Mouse (Mus musculus): Measurements from ENCODE around the gene Pcbp3. TPM values are rescaled to one million over a fixed set of nuclear protein-coding genes. Genes with fewer than 3 reads are reported as not detected.

Gene Pcbp3
- polyA plus RNA-seq, 1 experiment from 2014 or later = 18.8 TPM

GRCm38 (mm10) chr10:76771624-76772023 is 190.1 kb downstream of the Pcbp3 start:
- Histone ChIP-seq H3K4me1 (replicated peaks; ENCODE audit: control insufficient read depth, insufficient read depth, low read length) (no peaks in the 10 kb centered on the region), H3K36me3 (ENCODE audit: control insufficient read depth, insufficient read depth) (no peaks in the 10 kb centered on the region; the same call in 1 of the 2 replicates), H3K27me3 (replicated peaks; ENCODE audit: control insufficient read depth, insufficient read depth, low read length) (no peaks in the 10 kb centered on the region), H3K27ac (ENCODE audit: low read depth, low read length) (no peak overlapping the region), H3K4me3 (ENCODE audit: low read depth, low read length) (no peak overlapping the region), H3K4me2 (replicated peaks; ENCODE audit: low read depth) (no peak overlapping the region), H3K9ac (ENCODE audit: low read depth, low read length) (no peak overlapping the region), H3K9me3 (ENCODE audit: control insufficient read depth) (no peaks in the 10 kb centered on the region)
- TF ChIP-seq CTCF (IDR thresholded peaks at IDR 0.05; ENCODE audit: low read depth) = no peak
- ATAC-seq = no peak
- 84% methylated on average over 3 of the region's 3 CpGs for WGBS

GRCm38 (mm10) chr10:76771086-76771485 is 190.6 kb downstream of the Pcbp3 start:
- Histone ChIP-seq H3K4me1 (replicated peaks; ENCODE audit: control insufficient read depth, insufficient read depth, low read length) (no peaks in the 10 kb centered on the region), H3K4me3 (ENCODE audit: low read depth, low read length) (no peak overlapping the region), H3K27me3 (replicated peaks; ENCODE audit: control insufficient read depth, insufficient read depth, low read length) (no peaks in the 10 kb centered on the region), H3K9ac (ENCODE audit: low read depth, low read length) (no peak overlapping the region), H3K27ac (ENCODE audit: low read depth, low read length) (no peak overlapping the region), H3K4me2 (replicated peaks; ENCODE audit: low read depth) (no peak overlapping the region), H3K9me3 (ENCODE audit: control insufficient read depth) (no peaks in the 10 kb centered on the region), H3K36me3 (ENCODE audit: control insufficient read depth, insufficient read depth) (no peaks in the 10 kb centered on the region; the same call in 1 of the 2 replicates)
- ATAC-seq = no peak
- TF ChIP-seq CTCF (IDR thresholded peaks at IDR 0.05; ENCODE audit: low read depth) = no peak
- 61% methylated on average over 5 of the region's 5 CpGs for WGBS

GRCm38 (mm10) chr10:76769581-76769980 is 192.1 kb downstream of the Pcbp3 start:
- Histone ChIP-seq H3K4me2 (replicated peaks; ENCODE audit: low read depth) (no peak overlapping the region), H3K36me3 (ENCODE audit: control insufficient read depth, insufficient read depth) (no peaks in the 10 kb centered on the region; the same call in 1 of the 2 replicates), H3K4me1 (replicated peaks; ENCODE audit: control insufficient read depth, insufficient read depth, low read length) (no peaks in the 10 kb centered on the region), H3K9me3 (ENCODE audit: control insufficient read depth) (no peaks in the 10 kb centered on the region), H3K27ac (ENCODE audit: low read depth, low read length) (no peak overlapping the region), H3K27me3 (replicated peaks; ENCODE audit: control insufficient read depth, insufficient read depth, low read length) (no peaks in the 10 kb centered on the region), H3K4me3 (ENCODE audit: low read depth, low read length) (no peak overlapping the region), H3K9ac (ENCODE audit: low read depth, low read length) (no peak overlapping the region)
- ATAC-seq = no peak
- no peak for TF ChIP-seq CTCF (IDR thresholded peaks at IDR 0.05; ENCODE audit: low read depth)
- WGBS = 90% methylated on average over 6 of the region's 6 CpGs

- Histone ChIP-seq H3K4me1 (replicated peaks; ENCODE audit: control insufficient read depth, insufficient read depth, low read length) (no peaks in the 10 kb centered on the region), H3K27me3 (replicated peaks; ENCODE audit: control insufficient read depth, insufficient read depth, low read length) (no peaks in the 10 kb centered on the region), H3K4me3 (ENCODE audit: low read depth, low read length) (no peak overlapping the region), H3K4me2 (replicated peaks; ENCODE audit: low read depth) (no peak overlapping the region), H3K9ac (ENCODE audit: low read depth, low read length) (no peak overlapping the region), H3K36me3 (ENCODE audit: control insufficient read depth, insufficient read depth) (no peaks in the 10 kb centered on the region; the same call in 1 of the 2 replicates), H3K27ac (ENCODE audit: low read depth, low read length) (no peak overlapping the region), H3K9me3 (ENCODE audit: control insufficient read depth) (no peaks in the 10 kb centered on the region)
- no peak for TF ChIP-seq CTCF (IDR thresholded peaks at IDR 0.05; ENCODE audit: low read depth)
- no peak for ATAC-seq
- WGBS = 79% methylated on average over 1 of the region's 1 CpGs
These were observed 195.5 kb downstream of the Pcbp3 start for GRCm38 (mm10) chr10:76766196-76766595.

GRCm38 (mm10) chr10:76764927-76765326 is 196.8 kb downstream of the Pcbp3 start:
- no peaks in the 10 kb centered on the region for H3K4me1 ChIP-seq (replicated peaks; ENCODE audit: control insufficient read depth, insufficient read depth, low read length)
- ATAC-seq = no peak
- no peak for TF ChIP-seq CTCF (IDR thresholded peaks at IDR 0.05; ENCODE audit: low read depth)
- no peak overlapping the region for H3K4me3 ChIP-seq (ENCODE audit: low read depth, low read length)
- no peaks in the 10 kb centered on the region for H3K9me3 ChIP-seq (ENCODE audit: control insufficient read depth)
- H3K27me3 ChIP-seq (replicated peaks; ENCODE audit: control insufficient read depth, insufficient read depth, low read length) = no peaks in the 10 kb centered on the region
- WGBS = 85% methylated on average over 4 of the region's 4 CpGs
- no peak overlapping the region for H3K9ac ChIP-seq (ENCODE audit: low read depth, low read length)
- no peaks in the 10 kb centered on the region for H3K36me3 ChIP-seq (ENCODE audit: control insufficient read depth, insufficient read depth)
- no peak overlapping the region for H3K27ac ChIP-seq (ENCODE audit: low read depth, low read length)
- no peak overlapping the region for H3K4me2 ChIP-seq (replicated peaks; ENCODE audit: low read depth)

GRCm38 (mm10) chr10:76763016-76763415 is 198.7 kb downstream of the Pcbp3 start:
- no peak for ATAC-seq
- Histone ChIP-seq H3K9me3 (ENCODE audit: control insufficient read depth) (no peaks in the 10 kb centered on the region), H3K4me1 (replicated peaks; ENCODE audit: control insufficient read depth, insufficient read depth, low read length) (no peaks in the 10 kb centered on the region), H3K4me2 (replicated peaks; ENCODE audit: low read depth) (no peak overlapping the region), H3K9ac (ENCODE audit: low read depth, low read length) (no peak overlapping the region), H3K4me3 (ENCODE audit: low read depth, low read length) (no peak overlapping the region), H3K36me3 (ENCODE audit: control insufficient read depth, insufficient read depth) (no peaks in the 10 kb centered on the region), H3K27me3 (replicated peaks; ENCODE audit: control insufficient read depth, insufficient read depth, low read length) (no peaks in the 10 kb centered on the region), H3K27ac (ENCODE audit: low read depth, low read length) (no peak overlapping the region)
- no peak for TF ChIP-seq CTCF (IDR thresholded peaks at IDR 0.05; ENCODE audit: low read depth)
- WGBS = 90% methylated on average over 12 of the region's 12 CpGs

- Histone ChIP-seq H3K36me3 (ENCODE audit: control insufficient read depth, insufficient read depth) (no peaks in the 10 kb centered on the region), H3K27ac (ENCODE audit: low read depth, low read length) (no peak overlapping the region), H3K4me1 (replicated peaks; ENCODE audit: control insufficient read depth, insufficient read depth, low read length) (no peaks in the 10 kb centered on the region), H3K9me3 (ENCODE audit: control insufficient read depth) (no peaks in the 10 kb centered on the region), H3K9ac (ENCODE audit: low read depth, low read length) (no peak overlapping the region), H3K4me2 (replicated peaks; ENCODE audit: low read depth) (no peak overlapping the region), H3K27me3 (replicated peaks; ENCODE audit: control insufficient read depth, insufficient read depth, low read length) (no peaks in the 10 kb centered on the region), H3K4me3 (ENCODE audit: low read depth, low read length) (no peak overlapping the region)
- whole genome bisulfite sequencing = 88% methylated on average over 7 of the region's 7 CpGs
- ATAC-seq = no peak
- TF ChIP-seq CTCF (IDR thresholded peaks at IDR 0.05; ENCODE audit: low read depth) = no peak
These were observed 199.3 kb downstream of the Pcbp3 start for GRCm38 (mm10) chr10:76762411-76762810.

Data from intestine, postnatal 0 days (tissue).